Mouse (Mus musculus) neural tube, embryonic 15.5 days (tissue): ENCODE measurements at regions not wholly inside any gene's neighbourhood (a gene's known extent, or its start where the extent isn't known, plus 50 kb on each side); places are given as distances from the start of the nearest gene placed in this dataset.

Experiments used
- ATAC-seq: fragments of 200-750 bp; cut with Nextera tagmentation; 2 replicates; pipeline ENCODE4 v1.8.0; 2017; ENCODE audit warnings: mild to moderate bottlenecking, moderate TSS enrichment, moderate library complexity; ENCODE audit not compliant: low FRiP score
- H3K27ac ChIP-seq: fragments of 300-500 bp; sonication (generic); replicated peaks from 2 replicates; pipeline ENCODE4 v1.5.1; 2015; ENCODE audit warnings: mild to moderate bottlenecking, inconsistent platforms
- H3K27me3 ChIP-seq: fragments of 300-500 bp; sonication (generic); replicated peaks from 2 replicates; pipeline ENCODE4 v1.6.1; 2015; ENCODE audit warnings: inconsistent platforms
- H3K36me3 ChIP-seq: fragments of 300-500 bp; sonication (generic); 2 replicates; pipeline ENCODE4 v1.6.1; 2015; ENCODE audit warnings: inconsistent platforms
- H3K4me1 ChIP-seq: fragments of 300-500 bp; sonication (generic); 2 replicates; pipeline ENCODE4 v1.6.1; 2015; ENCODE audit warnings: inconsistent platforms
- H3K4me2 ChIP-seq: fragments of 300-500 bp; sonication (generic); 2 replicates; pipeline ENCODE4 v1.6.1; 2015; ENCODE audit warnings: inconsistent platforms, mild to moderate bottlenecking, moderate library complexity
- H3K4me3 ChIP-seq: fragments of 300-500 bp; sonication (generic); replicated peaks from 2 replicates; pipeline ENCODE4 v1.5.1; 2015; ENCODE audit warnings: mild to moderate bottlenecking, inconsistent platforms
- H3K9ac ChIP-seq: fragments of 300-500 bp; sonication (generic); replicated peaks from 2 replicates; pipeline ENCODE4 v1.6.1; 2015; ENCODE audit warnings: mild to moderate bottlenecking, inconsistent platforms
- H3K9me3 ChIP-seq: fragments of 300-500 bp; sonication (generic); replicated peaks from 2 replicates; pipeline ENCODE4 v1.6.1; 2016; ENCODE audit warnings: inconsistent platforms
- whole genome bisulfite sequencing: fragments of 180-500 bp; shearing (Covaris S2); methylation state at CpG from one replicate; pipeline ENCODE4 v1.1.7; 2015; ENCODE audit warnings: mixed read lengths; 5-methylcytosine and 5-hydroxymethylcytosine counted together

DNA sequence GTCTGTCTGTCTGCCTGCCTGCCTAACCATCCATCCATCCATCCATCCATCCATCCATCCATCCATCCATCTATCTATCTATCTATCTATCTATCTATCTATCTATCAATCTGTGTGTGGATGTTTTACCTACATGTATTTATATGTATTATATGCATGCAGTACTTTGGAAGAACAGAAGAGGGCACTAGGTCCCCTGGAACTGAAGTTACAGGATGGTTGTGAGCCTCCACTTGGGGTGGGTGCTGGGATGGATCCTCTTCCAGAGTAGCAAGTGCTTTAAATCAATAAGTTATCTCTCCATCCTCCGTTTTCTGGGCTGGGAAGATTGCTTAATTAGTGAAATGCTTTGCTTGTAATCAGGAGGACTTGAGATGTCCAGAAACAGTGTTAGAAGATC is 54.6 kb upstream of the Medag start:
- WGBS: 87% methylated on average over 1 of the region's 1 CpGs
- H3K4me2 ChIP-seq: no peak overlapping the region
- no peaks in the 10 kb centered on the region for H3K27me3 ChIP-seq
- H3K27ac ChIP-seq: no peak overlapping the region
- H3K36me3 ChIP-seq: no peaks in the 10 kb centered on the region
- H3K4me3 ChIP-seq: no peak overlapping the region
- H3K9me3 ChIP-seq: no peaks in the 10 kb centered on the region
- ATAC-seq: no peak
- peaks cover 11% of the 10 kb centered on the region for H3K4me1 ChIP-seq
- no peak overlapping the region for H3K9ac ChIP-seq
